Mouse (Mus musculus) C2C12 (cell line): ENCODE measurements at regions not wholly inside any gene's neighbourhood (a gene's known extent, or its start where the extent isn't known, plus 50 kb on each side); places are given as distances from the start of the nearest gene placed in this dataset.

ENCODE experiments used
- CTCF ChIP-seq: IDR thresholded peaks from one replicate; pipeline ENCODE4 v1.5.1; 2011; ENCODE audit not compliant: control insufficient read depth, insufficient read depth, insufficient read length
- MAX ChIP-seq: IDR thresholded peaks from one replicate; pipeline ENCODE4 v1.6.1; 2011; ENCODE audit warnings: mild to moderate bottlenecking, control low read depth
- MYOD1 ChIP-seq: IDR thresholded peaks from one replicate; pipeline ENCODE4 v1.6.1; 2011; ENCODE audit warnings: low read depth; ENCODE audit not compliant: control insufficient read depth, insufficient read length

DNA sequence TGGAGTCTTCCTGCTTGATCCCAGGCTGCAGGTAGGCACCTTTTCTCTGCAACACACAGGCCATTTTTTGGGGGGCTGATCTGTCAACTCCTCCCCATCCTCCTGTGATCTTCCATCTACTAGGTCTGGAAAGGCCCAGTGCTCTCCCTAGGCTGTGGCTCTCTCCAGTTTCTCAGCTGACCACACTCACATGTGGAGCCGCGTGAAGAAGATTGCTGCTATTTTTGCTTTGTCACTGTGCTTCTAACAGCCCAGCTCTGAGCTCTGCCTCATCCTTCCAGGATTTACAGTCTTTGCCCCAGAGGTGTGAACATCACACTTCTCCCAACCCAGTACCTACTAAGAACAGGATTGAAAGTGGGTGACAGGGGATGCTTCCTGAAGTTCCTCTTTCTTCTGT is 110.2 kb downstream of the Tmem121 start:
- no peak for TF ChIP-seq CTCF
- no peak for TF ChIP-seq MYOD1
- TF ChIP-seq MAX, result no peak
